Mouse (Mus musculus) stomach, embryonic 16.5 days (tissue): ENCODE measurements around the gene Sdc1. TPM values are rescaled to one million over a fixed set of nuclear protein-coding genes. Genes with fewer than 3 reads are reported as not detected.

Source experiments
- ATAC-seq: fragments of 200-750 bp; cut with Nextera tagmentation; 2 replicates; pipeline ENCODE4 v1.8.0; 2017; ENCODE audit warnings: moderate number of reproducible peaks, moderate TSS enrichment; ENCODE audit not compliant: insufficient read depth, low FRiP score
- H3K27ac ChIP-seq: fragments of 300-500 bp; sonication (generic); 2 replicates; pipeline ENCODE4 v1.5.1; 2014; ENCODE audit warnings: low read length
- H3K27me3 ChIP-seq: fragments of 300-500 bp; sonication (generic); 2 replicates; pipeline ENCODE4 v1.6.1; 2014; ENCODE audit warnings: low read length, control low read depth, mixed read lengths; ENCODE audit not compliant: control insufficient read depth, insufficient read depth
- H3K36me3 ChIP-seq: fragments of 300-500 bp; sonication (generic); 2 replicates; pipeline ENCODE4 v1.6.1; 2014; ENCODE audit warnings: low read length; ENCODE audit not compliant: control insufficient read depth, insufficient read depth
- H3K4me1 ChIP-seq: fragments of 300-500 bp; sonication (generic); 2 replicates; pipeline ENCODE4 v1.6.1; 2014; ENCODE audit warnings: low read length, control low read depth, mixed read lengths; ENCODE audit not compliant: control insufficient read depth, insufficient read depth
- H3K4me2 ChIP-seq: fragments of 300-500 bp; sonication (generic); 2 replicates; pipeline ENCODE4 v1.6.1; 2014; ENCODE audit warnings: low read depth, low read length, mixed read lengths
- H3K4me3 ChIP-seq: fragments of 300-500 bp; sonication (generic); replicated peaks from 2 replicates; pipeline ENCODE4 v1.5.1; 2014; ENCODE audit warnings: mild to moderate bottlenecking, low read length
- H3K9ac ChIP-seq: fragments of 300-500 bp; sonication (generic); 2 replicates; pipeline ENCODE4 v1.6.1; 2014; ENCODE audit warnings: low read length
- H3K9me3 ChIP-seq: fragments of 300-500 bp; sonication (generic); replicated peaks from 2 replicates; pipeline ENCODE4 v1.6.1; 2016; ENCODE audit warnings: low read length, control low read depth; ENCODE audit not compliant: control insufficient read depth
- WGBS: fragments of 180-500 bp; shearing (Covaris S2); extraction: QIAGEN DNeasy Blood & Tissue Kit; methylation state at CpG from one replicate; pipeline ENCODE4 v1.1.7; 2014; 5-methylcytosine and 5-hydroxymethylcytosine counted together
- polyA plus RNA-seq: library from polyadenylated mRNA; unstranded; fragments of >200 nt; fragmentation: Nextera tagmentation; extraction: Ambion mirVana; gene quantifications from 2 replicates; pipeline ENCODE4 v1.2.1, GENCODE M21; 2015

The Sdc1 gene
- polyA plus RNA-seq, 1 experiment from 2014 or later: 181 TPM

GRCm38 (mm10) chr12:8778106-8778505, 7.0 kb downstream of the Sdc1 start:
- no peak for ATAC-seq
- Histone ChIP-seq H3K4me3 (no peak overlapping the region), H3K9me3 (no peaks in the 10 kb centered on the region), H3K27me3 (no peaks in the 10 kb centered on the region), H3K4me2 (peak overlapping the region; percentile 7; the same call in 1 of the 2 replicates), H3K36me3 (no peaks in the 10 kb centered on the region), H3K4me1 (peaks cover 58% of the 10 kb centered on the region), H3K27ac (peak overlapping the region; percentile 90), H3K9ac (peak overlapping the region; percentile 44)
- WGBS: 69% methylated on average over 7 of the region's 7 CpGs

DNA sequence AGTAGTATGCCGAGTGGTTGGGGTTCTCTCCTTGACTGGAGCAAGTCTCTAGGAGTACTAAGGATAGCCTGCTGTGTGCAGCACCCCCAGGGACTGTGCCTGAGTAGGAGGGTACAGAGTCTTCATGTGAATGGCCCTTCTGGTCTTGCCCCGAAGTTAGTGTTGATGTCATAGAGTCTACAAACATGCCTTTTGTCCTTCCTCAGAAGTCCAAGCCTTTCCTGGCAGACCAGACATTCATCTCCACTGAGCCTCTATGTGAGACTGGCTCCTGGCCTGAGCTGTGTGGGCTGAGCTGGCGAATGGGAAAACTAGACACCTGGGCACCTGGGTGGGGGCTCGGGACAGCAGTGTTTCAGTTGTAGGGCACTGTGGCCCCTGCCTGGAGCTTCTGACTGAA, 8.7 kb downstream of the Sdc1 start:
- H3K9me3 ChIP-seq: no peaks in the 10 kb centered on the region
- H3K27ac ChIP-seq: peak overlapping the region; percentile 90
- no peak overlapping the region for H3K4me3 ChIP-seq
- WGBS: 48% methylated on average over 4 of the region's 4 CpGs
- ATAC-seq: no peak
- peaks cover 60% of the 10 kb centered on the region for H3K4me1 ChIP-seq
- H3K27me3 ChIP-seq: no peaks in the 10 kb centered on the region
- no peak overlapping the region for H3K4me2 ChIP-seq
- no peaks in the 10 kb centered on the region for H3K36me3 ChIP-seq
- H3K9ac ChIP-seq: 0 out of 2 replicates have a peak overlapping the region, but pooled peaks have one; percentile 40

DNA sequence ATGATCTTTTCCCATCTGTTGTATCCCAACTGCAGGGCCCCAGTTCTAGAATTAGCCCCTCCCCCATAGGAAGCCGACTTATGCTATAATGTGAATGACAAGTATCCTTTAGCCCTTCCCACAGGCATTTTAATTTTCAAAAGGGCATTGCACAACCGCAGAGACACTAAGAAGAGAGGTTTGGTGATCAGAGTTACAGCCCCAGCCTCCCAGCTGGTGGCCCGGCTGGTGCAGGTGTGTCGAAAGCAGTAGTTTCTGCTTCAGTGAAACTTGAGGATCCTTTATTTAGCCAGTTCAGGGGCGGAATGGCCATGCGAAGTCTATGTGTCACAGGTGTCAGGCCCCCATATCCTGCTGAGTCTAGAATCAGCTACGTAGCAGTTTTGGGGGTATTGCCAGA, 10.0 kb downstream of the Sdc1 start:
- H3K4me3 ChIP-seq: no peak overlapping the region
- H3K4me2 ChIP-seq: no peak overlapping the region
- no peak for ATAC-seq
- peak overlapping the region; percentile 49; the same call in 1 of the 2 replicates for H3K9ac ChIP-seq
- no peaks in the 10 kb centered on the region for H3K36me3 ChIP-seq
- no peaks in the 10 kb centered on the region for H3K27me3 ChIP-seq
- 70% methylated on average over 7 of the region's 7 CpGs for WGBS
- peaks cover 66% of the 10 kb centered on the region for H3K4me1 ChIP-seq
- peak overlapping the region; percentile 90 for H3K27ac ChIP-seq
- H3K9me3 ChIP-seq: no peaks in the 10 kb centered on the region

DNA sequence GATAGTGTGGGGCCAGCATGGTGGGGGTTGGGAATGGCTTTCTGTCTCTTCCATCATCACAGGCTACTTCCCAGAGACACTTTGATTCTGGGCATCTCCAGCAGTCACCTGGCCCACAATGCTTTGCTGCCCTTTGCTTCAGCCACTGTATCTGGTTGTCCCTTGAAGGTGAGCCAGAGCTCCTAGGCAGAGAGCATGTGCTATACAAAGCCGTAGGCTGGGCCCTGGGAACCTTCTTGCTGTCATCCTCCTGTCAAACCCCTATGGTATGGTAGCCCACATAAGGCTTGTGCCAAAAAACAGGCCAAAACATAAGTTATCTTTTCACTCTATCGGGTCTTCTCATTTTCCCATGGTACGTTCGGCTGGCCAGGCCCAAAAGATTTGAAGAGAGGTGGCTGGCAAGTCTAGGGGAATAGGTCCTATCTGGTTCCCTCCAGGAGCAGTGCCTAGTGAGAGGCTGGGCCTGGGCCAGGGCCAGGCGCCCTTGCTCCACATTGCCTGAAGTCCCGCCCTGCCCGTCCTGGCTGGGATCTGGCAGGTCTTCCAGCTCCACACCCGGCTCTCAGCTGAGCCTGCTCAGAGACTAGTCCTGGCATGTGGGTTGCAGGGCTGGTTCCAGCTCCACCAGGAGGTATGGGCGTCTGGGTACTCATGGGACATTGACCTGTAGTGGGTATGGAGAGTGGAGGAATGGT, 10.7 kb downstream of the Sdc1 start:
- peak overlapping the region; percentile 30 for H3K4me2 ChIP-seq
- H3K4me3 ChIP-seq: no peak overlapping the region
- peak overlapping the region; percentile 49 for H3K9ac ChIP-seq
- ATAC-seq: peak; percentile 72
- WGBS: 59% methylated on average over 9 of the region's 9 CpGs
- no peaks in the 10 kb centered on the region for H3K27me3 ChIP-seq
- no peaks in the 10 kb centered on the region for H3K36me3 ChIP-seq
- peaks cover 68% of the 10 kb centered on the region for H3K4me1 ChIP-seq
- H3K27ac ChIP-seq: peak overlapping the region; percentile 90
- H3K9me3 ChIP-seq: no peaks in the 10 kb centered on the region

DNA sequence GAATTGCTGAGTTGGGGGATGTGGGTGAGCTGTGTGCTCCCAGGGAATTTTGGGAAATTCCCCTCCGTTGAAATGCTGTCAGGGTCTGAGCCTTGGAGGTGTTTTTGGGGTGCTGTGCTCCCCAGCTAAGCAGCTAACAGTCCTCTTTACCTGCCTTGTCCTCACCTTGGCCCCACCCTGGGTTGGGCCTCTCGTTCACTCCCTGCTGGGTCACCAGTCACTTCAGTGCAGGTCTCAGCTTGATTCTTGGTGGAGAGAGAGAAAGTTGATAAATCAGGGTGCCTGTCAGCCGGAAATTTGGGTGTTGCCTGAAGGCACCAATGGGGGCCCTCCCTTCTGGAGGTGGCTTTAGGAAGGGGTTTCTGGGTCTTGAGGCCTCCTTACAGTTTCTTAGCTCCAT, 11.4 kb downstream of the Sdc1 start:
- Histone ChIP-seq H3K27ac (peak overlapping the region; percentile 90), H3K4me2 (peak overlapping the region; percentile 30), H3K36me3 (no peaks in the 10 kb centered on the region), H3K9me3 (no peaks in the 10 kb centered on the region), H3K4me3 (no peak overlapping the region), H3K9ac (peak overlapping the region; percentile 34; the same call in 1 of the 2 replicates), H3K4me1 (peaks cover 72% of the 10 kb centered on the region), H3K27me3 (no peaks in the 10 kb centered on the region)
- 59% methylated on average over 3 of the region's 3 CpGs for WGBS
- ATAC-seq: peak; percentile 69

DNA sequence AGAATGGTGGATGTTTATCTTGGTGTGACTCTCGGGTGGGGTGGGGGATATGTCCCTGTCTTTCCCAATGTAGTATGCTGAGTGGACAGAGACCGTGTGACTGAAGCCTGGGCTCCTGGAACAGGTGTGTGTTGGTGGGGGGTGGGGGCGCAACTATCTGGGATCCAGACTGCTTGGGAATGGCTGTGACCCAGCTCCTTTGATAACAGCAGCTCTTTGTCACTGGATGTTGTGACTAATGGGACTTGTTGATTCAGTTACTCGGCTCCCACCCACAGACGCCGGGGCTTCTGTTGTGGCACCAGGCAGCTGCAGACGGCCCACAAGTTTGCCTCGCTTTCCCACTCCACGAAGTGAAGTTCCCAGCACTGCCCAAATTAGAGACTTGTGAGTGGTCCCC, 13.1 kb downstream of the Sdc1 start:
- peak overlapping the region; percentile 11; the same call in 1 of the 2 replicates for H3K4me2 ChIP-seq
- H3K4me1 ChIP-seq: peaks cover 71% of the 10 kb centered on the region
- H3K27me3 ChIP-seq: no peaks in the 10 kb centered on the region
- H3K9me3 ChIP-seq: no peaks in the 10 kb centered on the region
- no peaks in the 10 kb centered on the region for H3K36me3 ChIP-seq
- WGBS: 49% methylated on average over 9 of the region's 9 CpGs
- ATAC-seq: 0 out of 2 replicates have a peak, but pooled peaks have one; percentile 1
- no peak overlapping the region for H3K9ac ChIP-seq
- H3K4me3 ChIP-seq: no peak overlapping the region
- H3K27ac ChIP-seq: peak overlapping the region; percentile 90

- H3K4me1 ChIP-seq: peaks cover 51% of the 10 kb centered on the region
- WGBS: 59% methylated on average over 5 of the region's 5 CpGs
- H3K4me2 ChIP-seq: no peak overlapping the region
- H3K27me3 ChIP-seq: no peaks in the 10 kb centered on the region
- H3K4me3 ChIP-seq: no peak overlapping the region
- no peaks in the 10 kb centered on the region for H3K9me3 ChIP-seq
- H3K27ac ChIP-seq: peak overlapping the region; percentile 67
- no peak overlapping the region for H3K9ac ChIP-seq
- ATAC-seq: no peak
- H3K36me3 ChIP-seq: peaks cover 14% of the 10 kb centered on the region; the same call in 1 of the 2 replicates
Measured at GRCm38 (mm10) chr12:8786476-8786875, 15.4 kb downstream of the Sdc1 start.

DNA sequence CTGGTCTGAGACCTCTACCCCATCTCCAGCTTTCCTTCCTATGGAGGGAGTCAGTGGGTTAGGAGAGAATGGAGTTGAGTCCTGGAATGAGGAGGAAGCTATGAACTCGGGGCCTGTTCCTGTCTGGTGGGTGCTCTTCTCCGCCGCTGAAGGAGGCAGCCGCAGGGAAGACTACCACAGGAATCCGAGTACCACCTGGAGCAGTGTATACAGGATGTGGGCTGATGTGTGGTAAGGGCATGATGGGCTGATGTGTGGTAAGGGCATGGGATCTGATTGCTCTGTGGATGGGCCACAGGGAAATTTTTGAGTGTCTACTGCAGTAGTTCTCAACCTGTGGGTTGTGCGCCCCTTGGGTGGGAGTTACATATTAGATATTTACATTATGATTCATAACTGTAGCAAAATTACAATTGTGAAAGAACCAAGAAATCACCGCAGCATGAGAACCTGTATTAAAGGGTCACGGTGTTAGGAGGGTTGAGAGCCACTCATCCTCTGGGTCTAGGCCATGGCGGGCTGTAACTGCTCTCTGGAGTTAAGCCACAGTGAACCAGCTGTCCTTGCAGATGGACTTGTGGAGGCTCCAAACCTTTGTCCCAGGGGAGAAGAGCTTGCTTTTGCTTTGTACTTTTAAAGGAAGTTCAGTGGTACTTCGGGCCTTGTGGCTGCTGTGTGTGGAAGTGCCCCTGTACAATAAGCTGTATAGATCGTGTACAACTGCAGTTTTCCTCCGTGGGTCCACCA, 16.0 kb downstream of the Sdc1 start:
- H3K27ac ChIP-seq: peak overlapping the region; percentile 67
- ATAC-seq: no peak
- H3K4me1 ChIP-seq: peaks cover 44% of the 10 kb centered on the region
- H3K4me3 ChIP-seq: no peak overlapping the region
- 0 out of 2 replicates have a peak overlapping the region, but pooled peaks have one; percentile 19 for H3K9ac ChIP-seq
- H3K27me3 ChIP-seq: no peaks in the 10 kb centered on the region
- no peaks in the 10 kb centered on the region for H3K9me3 ChIP-seq
- H3K36me3 ChIP-seq: peaks cover 14% of the 10 kb centered on the region; the same call in 1 of the 2 replicates
- WGBS: 78% methylated on average over 12 of the region's 12 CpGs
- no peak overlapping the region for H3K4me2 ChIP-seq

DNA sequence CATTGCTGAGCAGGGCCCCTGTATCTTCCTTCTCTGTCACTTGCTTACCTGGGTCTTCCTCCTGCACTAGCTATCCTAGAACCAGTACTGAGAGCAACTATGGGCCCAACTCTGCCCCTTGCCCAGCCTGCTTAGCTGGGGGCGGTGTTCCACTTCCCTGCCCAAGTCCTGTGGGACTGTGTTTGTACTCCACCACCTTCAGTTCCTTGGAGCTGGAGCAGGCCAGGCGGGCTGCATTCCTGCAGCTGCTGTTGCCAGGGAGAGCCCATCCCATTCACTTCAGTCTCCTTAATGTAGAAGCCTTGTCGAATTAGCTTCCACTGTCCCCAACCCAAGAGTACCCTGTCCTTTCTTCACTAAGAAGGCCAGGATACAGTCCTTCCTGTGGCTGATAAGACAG, 17.3 kb downstream of the Sdc1 start:
- Histone ChIP-seq H3K9me3 (no peaks in the 10 kb centered on the region), H3K27ac (no peak overlapping the region), H3K9ac (no peak overlapping the region), H3K4me2 (no peak overlapping the region), H3K4me3 (no peak overlapping the region), H3K36me3 (peaks cover 14% of the 10 kb centered on the region; the same call in 1 of the 2 replicates), H3K4me1 (peaks cover 34% of the 10 kb centered on the region), H3K27me3 (no peaks in the 10 kb centered on the region)
- ATAC-seq: no peak
- WGBS: 68% methylated on average over 3 of the region's 3 CpGs
